Mouse (Mus musculus) regulatory T cell (primary cell): Measurements from ENCODE around the gene Adarb1.

ENCODE experiments used
- in situ Hi-C: fragments of 300-600 bp; cut with MboI, MseI; formaldehyde crosslinking; loops from one replicate; pipeline ENCODE4 v1.15.1; 2025; ENCODE audit warnings: high pct_unique_total_duplicates

The Adarb1 gene

DNA sequence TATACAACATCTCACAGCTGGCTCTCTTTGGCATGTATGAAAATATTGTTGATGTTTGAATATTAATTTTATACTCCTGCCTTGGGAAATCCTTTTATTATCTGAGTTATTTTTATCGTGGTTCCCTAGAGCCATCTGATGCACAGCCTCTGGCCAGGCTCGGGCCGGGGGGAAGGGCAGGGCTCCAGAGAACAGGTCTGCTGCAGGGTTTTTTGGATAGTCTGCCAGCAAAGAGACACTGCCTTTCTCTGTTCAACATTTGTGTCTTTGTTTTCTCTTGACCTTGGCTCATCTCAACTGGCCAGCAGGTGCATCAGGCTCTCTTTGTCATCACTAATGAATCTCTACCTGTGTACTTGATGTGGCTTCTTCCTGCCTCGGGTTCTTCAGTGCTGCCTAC is 32.3 kb downstream of the Adarb1 start:
- in situ Hi-C loops: no loop called here

DNA sequence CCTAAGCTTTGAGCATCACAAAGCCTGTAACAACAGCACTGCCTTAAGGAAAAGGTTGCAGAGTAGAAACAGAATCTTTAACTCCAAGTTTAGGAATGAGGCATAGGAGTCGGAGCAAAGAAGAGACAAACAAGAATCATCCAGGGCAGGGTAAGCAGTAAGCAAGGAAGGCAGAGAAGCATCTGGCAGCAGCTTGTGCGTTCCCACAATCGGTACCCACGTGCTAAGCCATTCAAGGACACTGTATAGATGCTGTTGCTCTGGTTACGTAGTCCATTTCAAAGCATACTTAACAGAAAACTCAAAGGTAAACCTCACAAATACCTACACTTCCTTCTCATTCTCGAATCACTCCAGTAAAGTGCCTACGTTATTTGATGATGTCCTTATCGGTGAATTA is 35.0 kb downstream of the Adarb1 start:
- in situ Hi-C loops: no loop called here

DNA sequence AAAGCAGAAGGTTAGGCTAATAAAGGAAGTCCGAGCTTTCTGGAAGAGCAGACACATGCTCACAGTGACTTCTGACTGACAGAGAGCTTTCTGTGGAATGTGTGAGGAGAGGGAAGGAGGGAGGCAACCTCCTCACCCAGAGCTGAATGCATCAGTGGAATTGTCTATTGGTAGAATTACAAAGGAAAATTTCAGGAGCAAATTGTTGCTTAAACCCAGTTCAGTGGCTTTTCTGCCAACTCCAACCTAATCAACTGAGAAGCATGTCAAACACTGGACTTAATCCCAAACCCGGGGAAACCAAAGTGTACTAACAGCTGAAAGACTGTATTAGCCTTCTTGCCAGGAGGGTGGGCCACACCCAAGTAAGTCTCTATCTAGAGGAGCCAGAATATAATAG is 36.9 kb downstream of the Adarb1 start:
- in situ Hi-C loops: no loop called here

DNA sequence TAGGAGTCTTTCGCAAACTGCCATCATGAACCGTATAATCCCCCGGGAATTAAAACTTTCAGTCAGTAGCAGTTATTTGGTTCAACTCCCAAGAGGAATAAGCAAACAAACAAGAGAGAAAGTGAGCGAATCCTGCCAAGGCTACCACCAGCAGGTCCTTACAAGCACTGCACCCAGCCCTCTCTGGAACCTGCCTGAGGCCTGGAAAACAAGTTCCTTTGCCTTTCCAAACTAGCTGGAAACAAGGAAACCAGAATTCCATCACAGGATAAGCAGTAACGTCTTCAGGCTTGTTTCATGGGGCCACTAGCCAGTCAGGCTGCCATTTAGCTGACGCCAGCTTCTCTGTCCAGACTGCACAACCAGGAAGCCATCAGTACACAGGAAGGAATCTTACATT is 37.4 kb downstream of the Adarb1 start:
- in situ Hi-C loops: no loop called here

DNA sequence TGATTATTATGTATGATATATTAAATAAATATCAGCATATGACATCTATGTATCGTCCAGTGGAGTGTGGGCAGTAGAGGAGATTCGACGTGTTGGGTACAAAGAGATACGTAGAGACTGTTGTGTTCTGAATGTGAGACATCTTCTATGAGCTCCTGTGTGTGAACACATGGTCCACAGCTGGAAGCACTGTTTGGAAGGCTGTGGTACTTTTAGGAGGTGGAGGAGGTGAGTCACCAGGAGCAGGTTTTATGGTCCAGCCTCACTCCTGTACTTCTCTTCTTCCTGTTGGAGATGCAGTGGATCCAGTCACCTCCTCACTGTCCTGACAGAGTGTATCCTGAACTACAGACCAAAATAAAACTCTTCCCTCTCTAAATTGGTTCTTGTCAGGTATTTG is 38.9 kb downstream of the Adarb1 start:
- in situ Hi-C loops: no loop called here

DNA sequence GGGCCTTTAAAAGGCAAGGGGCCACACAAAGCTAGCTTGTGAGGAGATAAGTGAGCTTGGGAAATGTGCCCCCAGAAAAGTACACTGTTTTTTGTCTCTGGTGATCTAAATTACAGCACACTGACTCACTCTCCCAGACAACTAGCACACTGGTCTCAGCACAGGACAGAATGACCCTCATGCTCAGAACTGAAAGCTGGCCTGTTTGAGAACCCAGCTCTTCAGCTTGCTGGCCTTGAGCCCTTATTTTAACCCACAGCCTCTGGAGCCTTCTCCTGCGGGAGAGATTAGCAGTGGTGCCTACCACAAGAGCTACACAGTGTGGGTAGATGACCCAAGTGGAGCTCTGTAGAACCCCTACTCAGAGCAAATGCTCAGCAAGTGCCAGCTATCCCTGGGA is 42.0 kb downstream of the Adarb1 start:
- in situ Hi-C loops: no loop called here

DNA sequence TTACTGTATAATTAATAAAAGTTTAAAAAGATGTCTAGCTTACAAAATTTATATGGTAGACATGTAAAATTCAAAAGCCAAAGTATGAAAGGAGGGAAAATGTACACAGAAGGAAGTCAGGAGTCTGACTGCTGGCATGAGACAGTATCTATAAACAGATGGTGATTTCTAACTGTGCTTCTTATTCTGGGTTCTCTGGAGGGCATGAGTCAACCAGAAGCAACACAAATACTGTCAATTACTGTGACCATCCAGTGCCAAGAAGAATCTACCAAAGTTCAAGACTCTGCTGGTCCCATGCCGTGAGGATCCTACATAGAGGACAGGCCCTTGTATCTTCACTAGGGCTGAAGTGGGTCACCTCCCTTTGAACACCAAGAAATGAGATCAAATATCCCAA is 43.1 kb downstream of the Adarb1 start:
- in situ Hi-C loops: no loop called here

DNA sequence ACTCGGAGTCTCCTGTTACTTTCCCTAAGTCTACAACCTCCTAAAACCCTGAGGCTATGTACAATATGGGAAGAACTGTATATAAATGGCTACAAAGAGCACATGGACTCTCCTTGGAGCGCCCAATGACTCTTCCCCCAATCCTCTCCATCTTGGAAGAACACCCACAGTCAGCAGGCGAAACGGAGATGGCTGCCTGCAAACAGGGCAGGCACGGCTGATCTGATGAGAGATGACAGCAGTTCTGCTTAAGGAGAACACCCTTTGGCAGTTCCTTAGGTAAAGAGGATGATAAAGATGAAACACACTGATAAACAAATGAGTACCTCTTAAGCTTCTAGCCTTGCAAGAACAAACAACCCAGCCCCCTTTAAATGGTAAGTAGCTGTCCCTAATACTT is 43.7 kb downstream of the Adarb1 start:
- in situ Hi-C loops: no loop called here

DNA sequence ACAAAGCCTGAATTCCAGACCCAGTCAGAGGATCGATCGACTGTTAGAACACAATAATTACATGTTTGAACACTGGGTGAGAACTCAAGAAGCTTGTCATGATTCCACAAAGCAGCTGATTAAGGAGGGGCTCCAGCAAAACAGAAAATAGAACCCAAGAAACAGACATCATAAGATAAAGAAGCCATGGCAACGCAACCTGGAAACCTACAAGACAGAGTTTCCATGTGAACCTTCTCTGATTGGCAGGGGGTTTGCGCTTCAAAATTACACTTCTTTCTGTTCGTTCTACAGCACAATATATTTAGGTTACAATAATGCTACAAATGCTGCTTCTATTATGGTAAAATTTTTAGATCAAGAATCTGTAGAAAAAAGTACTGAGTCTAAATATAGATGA is 47.9 kb downstream of the Adarb1 start:
- in situ Hi-C loops: no loop called here

DNA sequence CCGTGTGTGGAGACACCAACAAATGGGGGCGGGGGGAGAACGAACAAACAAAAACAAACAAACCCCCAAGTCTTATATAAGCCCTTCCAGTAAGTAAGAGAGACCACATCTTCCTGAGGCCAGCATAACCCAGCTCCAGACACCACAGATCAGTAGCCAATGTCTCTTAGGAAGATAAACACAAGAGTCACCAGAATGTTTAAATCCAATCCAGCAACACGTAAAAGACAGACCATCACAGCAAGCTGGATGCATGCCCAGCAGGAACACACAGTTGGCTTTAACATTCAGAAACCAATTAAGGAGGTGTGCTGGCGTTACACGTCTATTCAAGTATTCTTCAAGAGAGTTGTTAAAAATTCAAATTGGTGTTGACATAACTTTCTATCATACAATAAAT is 50.1 kb downstream of the Adarb1 start:
- in situ Hi-C loops: loop anchor here (5.0 kb wide), 1 partner anchor 49 kb away; the partner anchor contains the start of gene Adarb1

DNA sequence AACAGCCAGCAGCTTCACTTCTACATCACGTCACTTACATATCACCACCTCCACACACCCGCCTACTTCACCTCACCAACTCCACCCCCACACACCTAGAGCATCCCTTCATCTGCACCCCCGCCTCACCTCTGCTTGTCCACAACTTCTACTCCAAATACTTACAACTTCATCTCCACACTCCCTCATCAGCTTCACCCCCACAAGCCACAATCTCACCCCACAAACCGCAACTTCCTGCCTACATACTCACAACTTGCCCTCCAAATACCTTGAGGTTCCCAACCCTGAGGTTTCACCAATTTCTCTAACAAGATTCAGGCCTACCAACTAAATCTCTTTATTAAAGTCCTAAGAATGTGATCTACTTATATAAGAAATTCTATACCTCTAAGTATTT is 51.1 kb downstream of the Adarb1 start:
- in situ Hi-C loops: loop anchor here (5.0 kb wide), 1 partner anchor 50 kb away; the partner anchor contains the start of gene Adarb1

DNA sequence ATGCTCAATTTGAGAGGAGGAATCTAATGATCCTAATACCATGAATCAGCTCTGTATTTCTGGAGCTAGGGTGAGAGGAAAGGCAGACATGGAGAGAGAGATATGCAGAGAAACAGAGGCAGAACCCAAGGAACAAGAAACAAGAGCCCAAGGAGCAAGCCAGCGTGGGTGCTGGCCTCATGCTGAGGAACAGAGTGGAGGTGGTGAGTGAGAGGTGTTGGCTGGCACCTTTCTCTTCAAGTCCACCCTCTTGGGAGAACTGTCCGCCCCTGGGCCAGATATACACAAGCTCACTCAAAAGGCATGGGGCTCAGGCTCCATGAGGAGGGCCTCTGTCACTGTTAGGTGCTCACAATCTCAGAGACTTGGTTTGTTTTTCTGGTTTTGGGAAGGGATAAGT is 52.9 kb downstream of the Adarb1 start:
- in situ Hi-C loops: loop anchor here (5.0 kb wide), 1 partner anchor 52 kb away; the partner anchor contains the start of gene Adarb1

DNA sequence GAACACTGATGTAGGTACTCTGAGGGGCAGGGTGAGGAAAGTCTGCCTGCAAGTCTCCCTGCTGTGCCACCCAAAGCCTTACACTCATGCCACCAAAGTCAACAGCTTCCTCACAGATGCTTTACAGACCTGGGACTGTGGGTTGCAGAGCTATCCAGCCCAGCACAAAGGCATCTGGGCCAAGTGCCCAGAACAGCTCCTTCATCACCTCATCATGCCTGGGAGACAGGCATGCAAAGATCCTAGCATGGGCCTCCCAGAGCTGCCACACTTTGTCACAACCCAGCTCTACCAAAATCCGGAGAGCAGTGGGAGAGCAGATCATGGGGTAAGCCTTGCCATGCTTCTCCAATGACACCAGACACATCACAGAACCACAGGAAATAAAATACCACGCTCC is 57.6 kb downstream of the Adarb1 start:
- in situ Hi-C loops: no loop called here

DNA sequence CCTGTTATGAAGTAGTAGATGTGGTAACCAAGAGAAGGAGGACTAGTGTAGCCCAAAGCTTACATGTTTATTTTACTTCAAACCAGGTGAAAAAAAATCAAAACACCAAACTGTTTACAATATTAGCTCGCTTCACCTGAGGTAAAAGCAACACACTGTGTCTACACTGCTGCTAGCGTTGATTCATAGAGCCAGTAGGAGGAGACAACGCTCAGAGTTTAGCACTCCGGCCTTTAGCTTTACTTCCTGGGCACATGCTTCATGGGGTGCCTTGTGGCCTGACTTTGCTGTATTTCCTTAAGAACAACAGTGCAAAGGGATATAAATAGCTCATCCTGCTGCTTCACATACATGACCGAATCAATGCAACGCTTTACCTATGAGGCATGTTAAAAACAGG is 60.1 kb downstream of the Adarb1 start:
- in situ Hi-C loops: loop anchor here (5.0 kb wide), 1 partner anchor 76 kb away; no protein-coding TSS in a partner anchor

DNA sequence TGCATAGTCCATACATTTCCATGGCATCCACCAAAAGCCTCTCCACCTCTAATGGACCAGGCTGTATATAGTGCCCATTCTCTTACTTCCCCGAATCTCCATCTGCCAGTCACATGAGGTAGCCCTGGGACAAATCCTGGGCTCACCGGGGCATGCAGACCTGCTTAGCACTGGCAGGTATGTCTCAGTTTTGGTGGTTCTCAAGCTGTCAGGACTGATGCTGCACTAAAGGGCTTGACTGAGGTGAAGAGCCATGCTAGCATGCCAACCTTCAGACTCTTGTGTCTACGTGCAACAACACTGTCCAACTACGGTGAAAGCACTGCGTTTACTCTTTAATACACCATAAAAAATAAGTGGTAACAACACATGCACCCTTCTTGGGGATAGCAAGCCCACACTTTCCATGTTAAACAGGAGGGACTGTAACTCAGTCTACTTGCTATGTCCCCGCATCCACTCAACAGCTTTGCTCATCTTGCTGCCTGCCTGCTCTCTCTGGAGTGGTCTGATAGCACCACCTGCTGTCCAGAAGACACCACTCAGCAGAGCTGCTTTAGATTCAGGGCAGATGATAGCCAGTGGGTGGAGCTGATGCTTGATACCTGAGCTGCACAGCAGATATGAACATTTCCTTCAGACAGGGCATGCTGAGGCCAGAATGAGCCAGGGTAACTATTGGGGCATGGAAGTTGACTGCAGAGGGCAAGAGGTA is 64.9 kb downstream of the Adarb1 start:
- in situ Hi-C loops: no loop called here

DNA sequence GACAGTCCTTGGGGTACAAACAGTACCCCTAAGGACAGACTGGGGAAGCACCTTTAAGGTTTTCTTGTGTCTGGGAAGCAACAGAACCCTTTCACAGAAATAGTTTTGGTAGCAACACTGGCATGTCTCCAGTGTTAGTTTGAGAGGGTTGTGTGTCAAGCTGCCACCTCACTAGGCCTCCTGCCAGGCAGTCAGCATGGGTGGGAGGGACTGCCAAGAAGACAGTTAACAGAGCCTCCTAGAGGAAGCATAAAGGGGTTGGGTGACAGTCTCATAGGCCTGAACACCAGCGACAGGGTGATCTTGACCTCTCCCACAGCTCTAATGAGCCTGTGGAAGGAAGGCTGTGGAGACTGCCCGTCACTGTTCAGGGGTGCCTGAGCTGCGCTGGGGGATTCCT is 75.2 kb downstream of the Adarb1 start:
- in situ Hi-C loops: no loop called here

DNA sequence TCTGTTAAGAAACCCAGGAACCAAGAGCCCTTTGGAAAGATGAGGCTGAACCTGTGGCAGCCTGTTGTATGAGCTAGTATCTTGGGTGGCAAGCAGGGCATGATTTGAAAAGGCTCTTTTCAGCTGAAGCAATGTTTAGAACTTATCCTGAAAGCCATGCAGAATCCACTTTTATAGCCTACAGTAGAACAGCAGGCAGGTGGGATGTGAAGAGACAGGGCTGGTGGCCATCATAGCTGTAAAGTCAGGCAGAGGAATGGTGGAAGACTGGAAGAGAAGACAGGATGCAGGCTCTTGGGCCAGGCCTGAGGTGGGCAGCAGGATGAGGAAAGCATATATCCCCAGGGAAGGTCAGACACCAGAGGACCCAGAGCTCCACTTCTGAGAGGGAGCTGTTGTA is 76.4 kb downstream of the Adarb1 start:
- in situ Hi-C loops: no loop called here

DNA sequence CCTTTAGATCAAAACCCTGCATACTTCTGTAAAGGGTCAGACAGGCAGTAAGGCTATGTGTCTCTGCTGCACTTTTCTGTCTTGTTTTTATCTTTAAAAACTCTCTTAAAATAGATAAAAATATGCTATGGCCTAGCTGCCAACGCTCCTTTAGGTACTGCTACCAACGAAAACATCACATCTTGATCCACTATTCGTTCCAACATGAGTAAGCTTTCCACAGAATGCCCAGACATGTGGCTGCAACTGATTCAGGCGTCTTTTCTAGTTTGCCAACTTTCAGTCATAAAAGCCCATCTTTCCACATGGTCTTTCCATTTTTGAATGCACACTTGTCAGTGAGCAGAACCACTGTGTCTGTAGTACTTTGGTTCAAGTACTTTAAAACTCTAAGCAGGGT is 77.0 kb downstream of the Adarb1 start:
- in situ Hi-C loops: no loop called here

DNA sequence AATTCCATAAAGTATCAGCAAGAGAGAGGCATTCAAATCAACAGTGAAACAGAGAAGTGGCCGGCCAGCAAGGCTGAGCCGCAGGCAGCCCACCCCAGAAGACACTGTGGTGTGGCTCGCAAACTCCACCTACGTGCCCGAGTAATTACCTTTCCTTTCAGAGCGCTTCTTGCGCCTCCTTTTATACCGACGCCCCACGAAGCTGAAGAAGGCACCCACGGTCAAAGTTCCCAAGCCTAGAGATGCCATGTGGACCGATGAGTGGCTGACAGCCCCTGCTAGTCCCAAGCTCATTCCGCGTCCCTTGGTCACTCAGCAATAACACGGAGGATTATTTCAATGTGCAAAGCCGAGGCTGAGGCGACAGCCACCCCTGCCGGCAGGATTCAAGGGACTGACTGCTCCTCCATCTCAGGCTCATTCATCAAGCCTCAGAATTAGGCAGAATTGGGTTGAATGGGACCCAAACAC is 78.2 kb downstream of the Adarb1 start:
- in situ Hi-C loops: no loop called here

DNA sequence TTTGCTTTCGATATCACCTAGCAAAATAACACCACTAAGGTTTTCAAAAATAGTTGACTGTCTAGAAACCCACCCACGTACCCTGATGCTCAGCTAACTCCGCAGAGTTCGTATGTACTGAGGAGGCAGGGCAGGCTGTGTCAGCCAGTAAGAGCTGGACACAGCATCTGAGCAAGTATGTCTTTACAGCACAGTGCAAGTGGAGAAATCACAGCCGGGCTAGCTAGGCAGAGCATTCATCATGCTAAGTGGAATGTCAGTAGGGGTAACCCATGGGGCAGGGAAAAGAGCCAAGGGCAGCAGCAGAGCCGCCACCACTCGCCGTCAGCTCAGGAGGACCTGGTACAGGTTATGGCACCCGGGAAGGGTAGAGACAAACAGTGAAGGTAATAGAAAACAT is 84.6 kb downstream of the Adarb1 start:
- in situ Hi-C loops: no loop called here

DNA sequence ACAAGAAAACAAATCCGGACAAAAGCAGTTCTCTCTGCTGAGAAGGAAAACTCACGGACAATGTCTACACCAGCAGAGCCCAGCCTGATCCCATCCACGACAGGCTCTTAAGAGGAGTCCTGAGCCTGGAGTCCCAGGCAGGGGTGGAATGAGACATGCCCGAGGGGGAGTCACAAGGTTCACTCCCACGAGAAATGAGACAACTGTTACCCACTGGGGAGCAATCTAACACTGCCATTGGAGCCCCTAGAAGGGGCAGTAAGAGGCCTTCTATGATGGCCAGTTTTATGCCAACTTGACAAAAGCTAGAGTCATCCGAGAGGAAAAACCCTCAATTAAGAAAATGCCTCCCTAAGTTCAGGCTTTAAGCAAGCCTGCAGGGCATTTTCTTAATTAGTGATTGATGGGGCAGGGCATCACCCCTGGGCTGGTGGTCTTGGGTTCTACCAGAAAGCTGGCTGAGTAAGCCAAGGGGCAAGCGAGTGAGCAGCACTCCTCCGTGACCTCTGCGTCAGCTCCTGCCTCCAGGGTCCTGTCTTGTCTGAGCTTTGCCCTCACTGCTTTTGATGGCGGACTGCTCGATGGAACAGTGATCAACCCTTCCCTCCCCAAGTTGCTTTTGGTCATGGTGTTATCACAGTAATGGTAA is 88.5 kb downstream of the Adarb1 start:
- in situ Hi-C loops: no loop called here

DNA sequence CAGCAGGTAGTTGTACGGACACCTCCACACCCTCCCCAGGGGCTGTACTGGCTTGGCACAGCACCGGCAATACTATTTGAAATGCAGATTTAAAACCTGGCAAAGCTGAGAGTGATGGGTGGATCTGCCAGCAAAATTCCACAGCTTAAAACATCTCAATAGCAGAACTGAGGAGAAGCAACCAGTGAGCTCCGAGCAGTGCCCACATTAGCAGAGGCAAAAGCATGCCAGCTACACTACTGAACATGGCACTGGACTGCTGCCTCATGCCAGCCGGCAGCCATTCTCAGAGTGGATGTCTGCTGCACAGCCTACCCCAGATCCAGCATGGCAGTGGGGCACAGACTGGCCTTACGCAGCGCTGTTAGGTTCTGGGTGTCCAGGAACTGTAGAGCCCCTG is 93.4 kb downstream of the Adarb1 start:
- in situ Hi-C loops: no loop called here

DNA sequence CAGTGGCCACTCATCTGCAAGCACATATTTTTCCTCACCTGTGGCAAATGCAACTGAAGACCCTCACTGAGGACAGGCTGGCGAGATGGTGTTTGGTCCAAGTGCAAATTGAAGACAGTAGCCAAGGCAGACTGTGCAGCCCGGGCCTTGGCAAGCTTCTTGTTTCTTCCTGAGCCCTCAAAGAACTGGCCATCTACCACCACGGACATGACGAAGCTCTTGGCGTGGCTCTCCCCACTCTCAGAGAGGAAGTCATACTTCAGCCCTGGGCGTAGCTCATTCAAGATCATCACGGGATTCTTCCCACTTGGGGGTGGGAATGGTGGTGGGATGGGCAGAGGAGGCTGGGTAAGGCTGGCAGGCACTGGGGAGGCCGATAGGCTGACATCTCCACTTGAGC is 96.5 kb downstream of the Adarb1 start:
- in situ Hi-C loops: no loop called here
